Mouse (Mus musculus) embryonic stem cell, embryonic (primary cell): ENCODE data around the gene Slc7a6os.

Experiments used
- CTCF ChIA-PET, 4 experiments: fragments of 300-600 bp in 2 of 4; fragments of 350-600 bp in 2 of 4; sonication (Branson Sonifier 250); formaldehyde crosslinking; loops; one replicate each; lab custom pipeline; 2022; ENCODE audit warnings: inconsistent platforms in 2 of 4; lab: Charles Lee
- POLR2A ChIA-PET, 4 experiments: fragments of 300-600 bp in 2 of 4; fragments of 350-600 bp in 2 of 4; sonication (Branson Sonifier 250); formaldehyde crosslinking; loops; one replicate each; lab custom pipeline; 2022; ENCODE audit warnings: antibody characterized with exemption in 4 of 4, inconsistent platforms in 1 of 4; lab: Charles Lee

The Slc7a6os gene

GRCm38 (mm10) chr8:106193162-106193561 lies 17.6 kb downstream of the Slc7a6os start:
- ChIA-PET POLR2A (interaction anchor here in 2 of 4 experiments (0.6 to 1.2 kb wide), 2 partner anchors 9 to 10 kb away, joined by 3 to 4 read pairs; no protein-coding TSS in a partner anchor), CTCF (interaction anchor here in 1 of 4 experiments (1.4 kb wide), 1 partner anchor 28 kb away, joined by 3 read pairs; no protein-coding TSS in a partner anchor)

GRCm38 (mm10) chr8:106191639-106192038 lies 19.1 kb downstream of the Slc7a6os start:
- CTCF ChIA-PET, result interaction anchor here in 1 of 4 experiments (0.7 kb wide), 1 partner anchor 238 kb away, joined by 3 read pairs; no protein-coding TSS in a partner anchor
- POLR2A ChIA-PET, result interaction anchor here in 1 of 4 experiments (1.4 kb wide), 1 partner anchor 30 kb away, joined by 5 read pairs; no protein-coding TSS in a partner anchor

GRCm38 (mm10) chr8:106189162-106189561 lies 21.6 kb downstream of the Slc7a6os start:
- CTCF ChIA-PET, result interaction anchor here in 1 of 4 experiments (0.8 kb wide), 1 partner anchor 24 kb away, joined by 3 read pairs; no protein-coding TSS in a partner anchor
- POLR2A ChIA-PET, result interaction anchor here in 2 of 4 experiments (0.6 to 0.9 kb wide), 3 partner anchors 16 to 1041 kb away, joined by 3 to 4 read pairs (median 3); partner anchors contain the start of gene Pskh1 (in 1 of the 2)

GRCm38 (mm10) chr8:106186394-106186793 lies 24.3 kb downstream of the Slc7a6os start:
- ChIA-PET POLR2A (interaction anchor here in 2 of 4 experiments (1.5 to 2.3 kb wide), 3 partner anchors 10 to 21 kb away, joined by 4 to 6 read pairs (median 4); partner anchors contain the start of gene Slc7a6 (in 1 of the 2)), CTCF (no interaction called here)

GRCm38 (mm10) chr8:106185628-106186270 lies 25.0 kb downstream of the Slc7a6os start:
- ChIA-PET POLR2A (interaction anchor here in 2 of 4 experiments (0.8 to 2.3 kb wide), 6 partner anchors 10 to 24 kb away, joined by 3 to 6 read pairs (median 4); partner anchors contain the start of gene Slc7a6 (in 1 of the 2)), CTCF (interaction anchor here in 2 of 4 experiments (0.6 to 1.1 kb wide), 2 partner anchors 13 kb away, joined by 4 to 6 read pairs; no protein-coding TSS in a partner anchor)

- ChIA-PET POLR2A (interaction anchor here in 2 of 4 experiments (0.5 to 1.2 kb wide), 6 partner anchors 8 to 29 kb away, joined by 3 to 4 read pairs (median 3); no protein-coding TSS in a partner anchor), CTCF (interaction anchor here in 3 of 4 experiments (0.5 to 1.1 kb wide), 4 partner anchors 13 to 822 kb away, joined by 3 to 4 read pairs (median 4); partner anchors contain the start of gene Dus2 (in 1 of the 3))
These were observed 32.3 kb downstream of the Slc7a6os start for GRCm38 (mm10) chr8:106178428-106178827.

- POLR2A ChIA-PET, result interaction anchor here in 1 of 4 experiments (0.7 kb wide), 1 partner anchor 19 kb away, joined by 3 read pairs; no protein-coding TSS in a partner anchor
- CTCF ChIA-PET, result interaction anchor here in 1 of 4 experiments (1.0 kb wide), 1 partner anchor 12 kb away, joined by 4 read pairs; no protein-coding TSS in a partner anchor
These were observed 33.1 kb downstream of the Slc7a6os start for GRCm38 (mm10) chr8:106177594-106177993.

- ChIA-PET POLR2A (no interaction called here), CTCF (interaction anchor here in 1 of 4 experiments (1.0 kb wide), 1 partner anchor 12 kb away, joined by 4 read pairs; no protein-coding TSS in a partner anchor)
These were observed 33.8 kb downstream of the Slc7a6os start for GRCm38 (mm10) chr8:106176891-106177290.

- ChIA-PET POLR2A (interaction anchor here in 2 of 4 experiments (1.4 to 1.5 kb wide), 2 partner anchors 11 to 32 kb away, joined by 3 to 5 read pairs; no protein-coding TSS in a partner anchor), CTCF (interaction anchor here in 2 of 4 experiments (0.6 to 0.8 kb wide), 3 partner anchors 25 to 196 kb away, joined by 3 to 7 read pairs (median 5); no protein-coding TSS in a partner anchor)
These were observed 37.2 kb downstream of the Slc7a6os start for GRCm38 (mm10) chr8:106173566-106173965.

- ChIA-PET POLR2A (interaction anchor here in 2 of 4 experiments (0.7 to 1.5 kb wide), 5 partner anchors 9 to 95 kb away, joined by 3 to 4 read pairs (median 3); partner anchors contain the start of genes Prmt7 (in 1 of the 2) and Slc7a6os (in 1 of the 2)), CTCF (interaction anchor here in 1 of 4 experiments (1.5 kb wide), 1 partner anchor 10 kb away, joined by 3 read pairs; no protein-coding TSS in a partner anchor)
These were observed 40.7 kb downstream of the Slc7a6os start for GRCm38 (mm10) chr8:106169934-106170480.

GRCm38 (mm10) chr8:106169017-106169933 lies 41.5 kb downstream of the Slc7a6os start:
- ChIA-PET CTCF (interaction anchor here in 1 of 4 experiments (1.5 kb wide), 1 partner anchor 9 kb away, joined by 3 read pairs; no protein-coding TSS in a partner anchor), POLR2A (interaction anchor here in 3 of 4 experiments (0.6 to 1.5 kb wide), 15 partner anchors 10 to 314 kb away, joined by 3 to 7 read pairs (median 3); partner anchors contain the start of genes Pla2g15 (in 2 of the 3), Nfatc3 (in 1 of the 3), Prmt7 (in 1 of the 3) and Slc7a6os (in 1 of the 3))

GRCm38 (mm10) chr8:106168356-106169016 lies 42.2 kb downstream of the Slc7a6os start, which contains the start of gene Slc7a6:
Gene Slc7a6 (plus strand): TSS chr8:106168857.
- ChIA-PET POLR2A (interaction anchor here (0.5 to 1.4 kb wide), 18 partner anchors 9 to 1031 kb away, joined by 3 to 7 read pairs (median 3); partner anchors contain the start of genes Pla2g15 (in 2 of the 4), Esrp2 (in 1 of the 4), Nfatc3 (in 1 of the 4) and Thap11 (in 1 of the 4)), CTCF (interaction anchor here in 1 of 4 experiments (1.5 kb wide), 1 partner anchor 8 kb away, joined by 3 read pairs; no protein-coding TSS in a partner anchor)

GRCm38 (mm10) chr8:106165460-106165859 lies 45.3 kb downstream of the Slc7a6os start:
- POLR2A ChIA-PET, result interaction anchor here in 2 of 4 experiments (1.1 to 2.5 kb wide), 7 partner anchors 15 to 62 kb away, joined by 3 to 11 read pairs (median 10); partner anchors contain the start of gene Pla2g15 (in 2 of the 2)
- CTCF ChIA-PET, result interaction anchor here (0.6 to 2.3 kb wide), 26 partner anchors 10 to 828 kb away, joined by 3 to 15 read pairs (median 3); partner anchors contain the start of genes Pla2g15 (in 2 of the 4), Esrp2 (in 1 of the 4), Pskh1 (in 1 of the 4) and Zfp90 (in 1 of the 4)

GRCm38 (mm10) chr8:106163251-106163650 lies 47.5 kb downstream of the Slc7a6os start:
- ChIA-PET POLR2A (interaction anchor here in 3 of 4 experiments (0.6 to 3.8 kb wide), 7 partner anchors 9 to 64 kb away, joined by 3 to 15 read pairs (median 7); partner anchors contain the start of gene Pla2g15 (in 2 of the 3)), CTCF (interaction anchor here in 2 of 4 experiments (0.6 to 0.9 kb wide), 2 partner anchors 14 to 16 kb away, joined by 3 to 4 read pairs; partner anchors contain the start of gene Pla2g15 (in 1 of the 2))

- POLR2A ChIA-PET, result interaction anchor here in 3 of 4 experiments (0.9 to 1.5 kb wide), 8 partner anchors 8 to 101 kb away, joined by 3 to 4 read pairs (median 3); partner anchors contain the start of genes Pla2g15 (in 2 of the 3) and Nfatc3 (in 1 of the 3)
- CTCF ChIA-PET, result interaction anchor here in 2 of 4 experiments (0.6 to 1.1 kb wide), 3 partner anchors 9 to 187 kb away, joined by 3 read pairs; partner anchors contain the start of gene Slc7a6 (in 1 of the 2)
These were observed 50.9 kb downstream of the Slc7a6os start for GRCm38 (mm10) chr8:106159876-106160275.
